Mouse (Mus musculus): Measurements from ENCODE around the gene Vmn1r149. TPM values are rescaled to one million over a fixed set of nuclear protein-coding genes. Genes with fewer than 3 reads are reported as not detected.
"Not testable (repeated sequence)": the region's sequence is repeated elsewhere in the genome, so short reads cannot be mapped to it uniquely, and the experiment has no call there.

Gene Vmn1r149
- not detected for total RNA-seq (2021)
- long read RNA-seq, experiment 1, result 0 reads
- long read RNA-seq, experiment 2, result 0 reads

DNA sequence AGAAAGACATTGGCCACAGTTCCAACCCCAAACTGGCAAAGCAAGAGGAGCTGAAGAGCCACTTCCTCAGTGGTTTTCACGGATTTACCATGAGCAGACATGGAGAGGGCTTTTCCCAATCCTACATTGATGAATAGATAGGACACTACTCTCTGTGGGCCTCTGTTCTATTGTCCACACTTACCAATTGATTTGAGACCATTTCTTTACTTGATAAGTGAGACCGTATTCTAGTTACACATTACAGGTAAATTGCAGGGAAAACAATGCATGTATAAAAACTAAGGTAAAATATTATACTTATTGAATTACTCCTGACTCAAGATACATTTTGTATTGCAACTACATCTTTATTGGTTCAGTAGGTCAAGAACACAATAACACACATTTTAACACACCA is at the start of gene Vmn1r149:
Gene Vmn1r149, minus strand, starts transcription at position 101 of the 400 bp plus-strand sequence.
- not testable (repeated sequence) for DNase-seq (ENCODE audit: low spot score)

DNA sequence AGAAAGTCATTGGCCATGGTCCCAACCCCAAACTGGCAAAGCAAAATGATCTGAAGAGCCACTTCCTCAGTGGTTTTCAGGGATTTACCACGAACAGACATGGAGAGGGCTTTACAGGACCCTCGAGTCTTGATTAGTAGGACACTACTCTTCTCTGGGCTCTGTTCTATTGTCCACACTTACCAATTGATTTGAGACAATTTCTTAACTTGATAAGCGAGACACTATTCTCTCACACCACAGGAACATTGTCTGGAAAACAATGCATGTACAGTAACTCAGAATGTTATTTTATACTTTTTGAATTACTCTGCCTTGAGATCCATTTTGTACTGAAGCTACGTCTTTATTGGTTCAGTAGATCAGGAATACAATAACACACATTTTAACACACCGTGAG is 25.9 kb upstream of the Vmn1r149 start, which contains the start of gene Gm10665:
Gene Gm10665, minus strand, starts transcription at position 101 of the 400 bp plus-strand sequence.
- not testable (repeated sequence) for DNase-seq (ENCODE audit: low spot score)

GRCm38 (mm10) chr7:22413283-22413682 is 24.7 kb downstream of the Vmn1r149 start, which contains the start of gene Vmn1r148:
Gene Vmn1r148 (plus strand): TSS chr7:22413583.
- not testable (repeated sequence) for DNase-seq (ENCODE audit: low spot score)

Other genes starting within 250 kb of the Vmn1r149 start
- gene Vmn1r143, start 248.9 kb downstream of the Vmn1r149 start, total RNA-seq (2021), result not detected
- gene Gm8653, start 237.0 kb downstream of the Vmn1r149 start, total RNA-seq (2021), result not detected
- not detected for gene Gm8453, start 208.7 kb downstream of the Vmn1r149 start, total RNA-seq (2021)
- not detected for gene Gm4187, start 108.5 kb downstream of the Vmn1r149 start, total RNA-seq (2021)
- not detected for gene Gm8660, start 67.2 kb downstream of the Vmn1r149 start, total RNA-seq (2021)
- not detected for gene Vmn1r148, start 24.6 kb downstream of the Vmn1r149 start, total RNA-seq (2021)
- gene Gm10665, start 25.8 kb upstream of the Vmn1r149 start, total RNA-seq (2021), result not detected
- not detected for gene Vmn1r151, start 61.4 kb upstream of the Vmn1r149 start, total RNA-seq (2021)
- gene Vmn1r152, start 84.7 kb upstream of the Vmn1r149 start, total RNA-seq (2021), result not detected
- gene Gm8677, start 96.7 kb upstream of the Vmn1r149 start, total RNA-seq (2021), result not detected
- gene Gm4201, start 127.1 kb upstream of the Vmn1r149 start, total RNA-seq (2021), result not detected
- not detected for gene Gm4565, start 149.9 kb upstream of the Vmn1r149 start, total RNA-seq (2021)
- not detected for gene Vmn1r155, start 219.8 kb upstream of the Vmn1r149 start, total RNA-seq (2021)

Measured in gastrocnemius, adult 18-20 months (tissue).